Mouse (Mus musculus): ENCODE measurements around the gene Msi2. TPM values are rescaled to one million over a fixed set of nuclear protein-coding genes. Genes with fewer than 3 reads are reported as not detected.
A peak's percentile ranks its signal among the peaks of the same experiment; 100 is the strongest.

The Msi2 gene
- total and polyA plus RNA-seq, 2 experiments from 2014 or later, result 33.0 to 170 TPM

GRCm38 (mm10) chr11:88470599-88470998, 247.7 kb downstream of the Msi2 start:
- H3K4me1 ChIP-seq (ENCODE audit: insufficient read depth, low read length), result peaks cover 42% of the 10 kb centered on the region
- DNase-seq (ENCODE audit: low spot score) (no peak), ATAC-seq (no peak)
- no peak overlapping the region for H3K4me3 ChIP-seq (ENCODE audit: low read length)
- H3K27ac ChIP-seq, result no peak overlapping the region
- no peak overlapping the region for H3K9ac ChIP-seq (replicated peaks; ENCODE audit: low read length)
- H3K36me3 ChIP-seq (ENCODE audit: insufficient read depth, low read length), result no peaks in the 10 kb centered on the region
- H3K27me3 ChIP-seq (ENCODE audit: insufficient read depth, low read length), result no peaks in the 10 kb centered on the region
- no peaks in the 10 kb centered on the region for H3K9me3 ChIP-seq (ENCODE audit: low read length)
- H3K4me2 ChIP-seq (ENCODE audit: low read depth, low read length), result no peak overlapping the region
- no peak for TF ChIP-seq CTCF (IDR thresholded peaks at IDR 0.05; ENCODE audit: low read depth)

- peaks cover 36% of the 10 kb centered on the region for H3K4me1 ChIP-seq (ENCODE audit: insufficient read depth, low read length)
- H3K4me3 ChIP-seq (ENCODE audit: low read length), result no peak overlapping the region
- no peaks in the 10 kb centered on the region for H3K9me3 ChIP-seq (ENCODE audit: low read length)
- no peak overlapping the region for H3K4me2 ChIP-seq (ENCODE audit: low read depth, low read length)
- no peaks in the 10 kb centered on the region for H3K36me3 ChIP-seq (ENCODE audit: insufficient read depth, low read length)
- H3K9ac ChIP-seq (replicated peaks; ENCODE audit: low read length), result no peak overlapping the region
- no peak for ATAC-seq
- TF ChIP-seq CTCF (IDR thresholded peaks at IDR 0.05; ENCODE audit: low read depth), result no peak
- no peak for DNase-seq (ENCODE audit: low spot score)
- no peaks in the 10 kb centered on the region for H3K27me3 ChIP-seq (ENCODE audit: insufficient read depth, low read length)
- H3K27ac ChIP-seq, result no peak overlapping the region
Measured at GRCm38 (mm10) chr11:88468996-88469395, 249.3 kb downstream of the Msi2 start.

- no peak overlapping the region for H3K4me2 ChIP-seq (ENCODE audit: low read depth, low read length)
- H3K36me3 ChIP-seq (ENCODE audit: insufficient read depth, low read length), result no peaks in the 10 kb centered on the region
- no peaks in the 10 kb centered on the region for H3K9me3 ChIP-seq (ENCODE audit: low read length)
- H3K27me3 ChIP-seq (ENCODE audit: insufficient read depth, low read length), result no peaks in the 10 kb centered on the region
- WGBS, result 42% methylated on average over 18 of the region's 18 CpGs
- peaks cover 29% of the 10 kb centered on the region for H3K4me1 ChIP-seq (ENCODE audit: insufficient read depth, low read length)
- peak overlapping the region; percentile 51; the same call in 1 of the 2 replicates for H3K27ac ChIP-seq
- no peak overlapping the region for H3K9ac ChIP-seq (replicated peaks; ENCODE audit: low read length)
- H3K4me3 ChIP-seq (ENCODE audit: low read length), result no peak overlapping the region
- no peak for ATAC-seq
- DNase-seq (ENCODE audit: low spot score), result peak; percentile 58
- TF ChIP-seq CTCF (IDR thresholded peaks at IDR 0.05; ENCODE audit: low read depth), result no peak
Measured at GRCm38 (mm10) chr11:88467498-88468245, 250.6 kb downstream of the Msi2 start.

GRCm38 (mm10) chr11:88463951-88464350, 254.4 kb downstream of the Msi2 start:
- no peak for ATAC-seq
- no peak for DNase-seq (ENCODE audit: low spot score)
- WGBS, result 70% methylated on average over 6 of the region's 6 CpGs
- Histone ChIP-seq H3K4me2 (ENCODE audit: low read depth, low read length) (no peak overlapping the region), H3K4me3 (ENCODE audit: low read length) (no peak overlapping the region), H3K27ac (no peak overlapping the region), H3K27me3 (ENCODE audit: insufficient read depth, low read length) (no peaks in the 10 kb centered on the region), H3K9ac (replicated peaks; ENCODE audit: low read length) (no peak overlapping the region), H3K9me3 (ENCODE audit: low read length) (no peaks in the 10 kb centered on the region), H3K36me3 (ENCODE audit: insufficient read depth, low read length) (no peaks in the 10 kb centered on the region), H3K4me1 (ENCODE audit: insufficient read depth, low read length) (peaks cover 38% of the 10 kb centered on the region)
- no peak for TF ChIP-seq CTCF (IDR thresholded peaks at IDR 0.05; ENCODE audit: low read depth)

- DNase-seq (ENCODE audit: low spot score), result no peak
- 0 out of 2 replicates have a peak overlapping the region, but pooled peaks have one; percentile 2 for H3K27ac ChIP-seq
- no peak for ATAC-seq
- no peaks in the 10 kb centered on the region for H3K36me3 ChIP-seq (ENCODE audit: insufficient read depth, low read length)
- H3K27me3 ChIP-seq (ENCODE audit: insufficient read depth, low read length), result no peaks in the 10 kb centered on the region
- 43% methylated on average over 8 of the region's 8 CpGs for WGBS
- H3K4me2 ChIP-seq (ENCODE audit: low read depth, low read length), result no peak overlapping the region
- no peak overlapping the region for H3K4me3 ChIP-seq (ENCODE audit: low read length)
- H3K9me3 ChIP-seq (ENCODE audit: low read length), result no peaks in the 10 kb centered on the region
- peaks cover 33% of the 10 kb centered on the region for H3K4me1 ChIP-seq (ENCODE audit: insufficient read depth, low read length)
- no peak overlapping the region for H3K9ac ChIP-seq (replicated peaks; ENCODE audit: low read length)
- TF ChIP-seq CTCF (IDR thresholded peaks at IDR 0.05; ENCODE audit: low read depth), result no peak
Measured at GRCm38 (mm10) chr11:88462789-88463188, 255.5 kb downstream of the Msi2 start.

- no peak overlapping the region for H3K4me3 ChIP-seq (ENCODE audit: low read length)
- TF ChIP-seq CTCF (IDR thresholded peaks at IDR 0.05; ENCODE audit: low read depth), result no peak
- no peaks in the 10 kb centered on the region for H3K36me3 ChIP-seq (ENCODE audit: insufficient read depth, low read length)
- WGBS, result 89% methylated on average over 4 of the region's 4 CpGs
- no peak overlapping the region for H3K4me2 ChIP-seq (ENCODE audit: low read depth, low read length)
- H3K4me1 ChIP-seq (ENCODE audit: insufficient read depth, low read length), result peaks cover 29% of the 10 kb centered on the region
- no peak overlapping the region for H3K9ac ChIP-seq (replicated peaks; ENCODE audit: low read length)
- no peaks in the 10 kb centered on the region for H3K9me3 ChIP-seq (ENCODE audit: low read length)
- H3K27me3 ChIP-seq (ENCODE audit: insufficient read depth, low read length), result no peaks in the 10 kb centered on the region
- peak overlapping the region; percentile 22; the same call in 1 of the 2 replicates for H3K27ac ChIP-seq
- DNase-seq (ENCODE audit: low spot score) (no peak), ATAC-seq (no peak)
Measured at GRCm38 (mm10) chr11:88461601-88462000, 256.7 kb downstream of the Msi2 start.
